Mouse (Mus musculus) layer of hippocampus, adult 2 months (tissue): ENCODE data around the gene St3gal5. TPM values are rescaled to one million over a fixed set of nuclear protein-coding genes. Genes with fewer than 3 reads are reported as not detected.
"Not testable (repeated sequence)": the region's sequence is repeated elsewhere in the genome, so short reads cannot be mapped to it uniquely, and the experiment has no call there.

Experiments
- DNase-seq, 2 experiments: peaks; one replicate each; pipeline ENCODE4 v3.0.0; 2022; ENCODE audit warnings: low spot score in 2 of 2
- H3K27ac ChIP-seq: fragments of 200-600 bp; 2 replicates; pipeline ENCODE4 v1.8.1; 2022
- H3K4me3 ChIP-seq: fragments of 200-600 bp; 2 replicates; pipeline ENCODE4 v1.8.1; 2022; ENCODE audit warnings: mild to moderate bottlenecking
- CTCF ChIP-seq: fragments of 200-600 bp; conservative IDR thresholded peaks from 2 replicates; pipeline ENCODE4 v1.8.1; 2022; ENCODE audit warnings: antibody characterized with exemption, mild to moderate bottlenecking, moderate library complexity
- long read RNA-seq, 2 experiments: library from polyadenylated mRNA; stranded (forward); transcript quantifications; one replicate each; pipeline ENCODE4 v2.0.0; 2021; ENCODE audit warnings: borderline mapping rate in 2 of 2
- total RNA-seq, 2 experiments: library from RNA; stranded (reverse); gene quantifications; 2 replicates each; pipeline ENCODE4 v1.2.3; 2021

Gene St3gal5
- total RNA-seq, result 10 to 100 TPM; 99.3 TPM
- long read RNA-seq, experiment 1, transcript St3gal5-201 (7 exons, 2,258 nt), result major isoform, 90 of 118 reads
- long read RNA-seq, experiment 1, transcript St3gal5-202 (7 exons, 2,439 nt), result minor isoform, 14 of 118 reads
- long read RNA-seq, experiment 1, partial matches to known transcripts, result 5 of 118 reads
- long read RNA-seq, experiment 1, other reads (novel, unspliced or antisense), result 9 of 118 reads
- long read RNA-seq, experiment 2, transcript St3gal5-202 (7 exons, 2,439 nt), result minor isoform, 9 of 125 reads
- long read RNA-seq, experiment 2, transcript St3gal5-201 (7 exons, 2,258 nt), result major isoform, 96 of 125 reads
- long read RNA-seq, experiment 2, partial matches to known transcripts, result 9 of 125 reads
- long read RNA-seq, experiment 2, other reads (novel, unspliced or antisense), result 11 of 125 reads

- H3K4me3 ChIP-seq, result peak within 1 kb of the TSS; percentile 71
- peak; percentile 90 for DNase-seq
- TF ChIP-seq CTCF, result peak; percentile 58
- H3K27ac ChIP-seq, result peak within 1 kb of the TSS; percentile 93
These were observed at the start of gene St3gal5 for GRCm38 (mm10) chr6:72097181-72097995. St3gal5 (plus strand) TSS chr6:72097592.

GRCm38 (mm10) chr6:72048643-72049042 lies 48.7 kb upstream of the St3gal5 start:
- DNase-seq, result no peak
- no peak overlapping the region for H3K4me3 ChIP-seq
- no peak overlapping the region for H3K27ac ChIP-seq
- TF ChIP-seq CTCF, result no peak

- Histone ChIP-seq H3K4me3 (no peak overlapping the region), H3K27ac (no peak overlapping the region)
- DNase-seq, result no peak
- TF ChIP-seq CTCF, result no peak
These were observed 47.5 kb upstream of the St3gal5 start for GRCm38 (mm10) chr6:72049941-72050340.

- TF ChIP-seq CTCF, result no peak
- Histone ChIP-seq H3K27ac (no peak overlapping the region), H3K4me3 (no peak overlapping the region)
- DNase-seq, result no peak
These were observed 46.6 kb upstream of the St3gal5 start for GRCm38 (mm10) chr6:72050827-72051226.

GRCm38 (mm10) chr6:72051247-72051646 lies 46.1 kb upstream of the St3gal5 start:
- no peak overlapping the region for H3K4me3 ChIP-seq
- DNase-seq, result no peak
- no peak overlapping the region for H3K27ac ChIP-seq
- no peak for TF ChIP-seq CTCF

- no peak for DNase-seq
- no peak overlapping the region for H3K4me3 ChIP-seq
- TF ChIP-seq CTCF, result no peak
- H3K27ac ChIP-seq, result no peak overlapping the region
These were observed 45.6 kb upstream of the St3gal5 start for GRCm38 (mm10) chr6:72051757-72052156.

- no peak for TF ChIP-seq CTCF
- H3K4me3 ChIP-seq, result no peak overlapping the region
- no peak for DNase-seq
- H3K27ac ChIP-seq, result no peak overlapping the region
These were observed 40.8 kb upstream of the St3gal5 start for GRCm38 (mm10) chr6:72056548-72056947.

GRCm38 (mm10) chr6:72058398-72058889 lies 38.9 kb upstream of the St3gal5 start:
- Histone ChIP-seq H3K4me3 (no peak overlapping the region), H3K27ac (no peak overlapping the region)
- DNase-seq, result no peak
- no peak for TF ChIP-seq CTCF

GRCm38 (mm10) chr6:72060677-72061076 lies 36.7 kb upstream of the St3gal5 start:
- H3K4me3 ChIP-seq, H3K27ac ChIP-seq, DNase-seq: not testable (repeated sequence)

- Histone ChIP-seq H3K4me3 (no peak overlapping the region), H3K27ac (no peak overlapping the region)
- no peak for TF ChIP-seq CTCF
- DNase-seq, result no peak
These were observed 33.7 kb upstream of the St3gal5 start for GRCm38 (mm10) chr6:72063718-72064117.

GRCm38 (mm10) chr6:72065988-72066387 lies 31.4 kb upstream of the St3gal5 start:
- DNase-seq, result no peak
- Histone ChIP-seq H3K27ac (no peak overlapping the region), H3K4me3 (no peak overlapping the region)
- no peak for TF ChIP-seq CTCF

- H3K27ac ChIP-seq, result no peak overlapping the region
- H3K4me3 ChIP-seq, result no peak overlapping the region
- DNase-seq, result no peak
- no peak for TF ChIP-seq CTCF
These were observed 29.0 kb upstream of the St3gal5 start for GRCm38 (mm10) chr6:72068436-72068835.

- no peak for DNase-seq
- Histone ChIP-seq H3K27ac (no peak overlapping the region), H3K4me3 (no peak overlapping the region)
- no peak for TF ChIP-seq CTCF
These were observed 26.0 kb upstream of the St3gal5 start for GRCm38 (mm10) chr6:72071281-72071870.
